Comparison of ENCODE assay signal across 13 mouse cellular contexts in genomic region chr15:10679571-10679970, GRCm38 (mm10). TPM values are rescaled to one million over a fixed set of nuclear protein-coding genes. Genes with fewer than 3 reads are reported as not detected.
A peak's percentile ranks its signal among the peaks of the same experiment; 100 is the strongest.
DNase-seq lines count a peak whose midpoint lies in the region; ATAC-seq and TF ChIP-seq lines count a peak whose summit lies in the region.
"Had no signal": no experiment of that assay in that cellular context is flagged by ENCODE, and none has a peak within 500 bp of the region (broad histone marks: within the 10 kb centered on the region; RNA-seq: fewer than 3 reads in every experiment).

No protein-coding gene starts in this region.

- peak; percentile 56 for DNase-seq in limb, embryonic 14.5 days (ENCODE audit: low spot score)
- no peak for DNase-seq in limb, embryonic 10.5 days (ENCODE audit: low spot score)
- DNase-seq in R1 (ENCODE audit: low read depth, low spot score): peak; percentile 54
- peak; percentile 78 for DNase-seq in gastrocnemius, adult 2 months
- no peak for DNase-seq in left cerebral cortex, postnatal 25 days (ENCODE audit: low spot score in 2 of 2)
- DNase-seq: adrenal gland, postnatal 25 days; cerebellum, adult 8-10 months; right cerebral cortex, postnatal 4 days; thymus, adult 18-20 months had no signal

- H3K27me3 ChIP-seq in limb, embryonic 14.5 days (ENCODE audit: control insufficient read depth, insufficient read depth, low read length): no peaks in the 10 kb centered on the region
- no peaks in the 10 kb centered on the region for H3K27me3 ChIP-seq in limb, embryonic 10.5 days (ENCODE audit: low read depth, poor library complexity, severe bottlenecking)
- no peaks in the 10 kb centered on the region for H3K27me3 ChIP-seq in myocyte (ENCODE audit: control insufficient read depth, insufficient read depth, insufficient read length)
- H3K27me3 ChIP-seq: neural tube, embryonic 12.5 days had no signal

- 61% methylated on average over 4 of the region's 4 CpGs for WGBS in limb, embryonic 14.5 days
- WGBS in limb, embryonic 10.5 days: 84% methylated on average over 4 of the region's 4 CpGs

- no peak overlapping the region for H3K9ac ChIP-seq in limb, embryonic 14.5 days (ENCODE audit: low read depth, low read length, severe bottlenecking)
- H3K9ac ChIP-seq: neural tube, embryonic 12.5 days had no signal

- peaks cover 30% of the 10 kb centered on the region for H3K4me1 ChIP-seq in limb, embryonic 14.5 days (ENCODE audit: control insufficient read depth, insufficient read depth, low read length)
- peaks cover 32% of the 10 kb centered on the region for H3K4me1 ChIP-seq in limb, embryonic 10.5 days
- H3K4me1 ChIP-seq: neural tube, embryonic 12.5 days had no signal

- no peak overlapping the region for H3K4me2 ChIP-seq in limb, embryonic 14.5 days (replicated peaks; ENCODE audit: low read depth, low read length, severe bottlenecking)
- peak overlapping the region; percentile 60 for H3K4me2 ChIP-seq in myocyte (ENCODE audit: low read depth)
- H3K4me2 ChIP-seq: neural tube, embryonic 12.5 days had no signal

- H3K36me3 ChIP-seq in limb, embryonic 14.5 days (ENCODE audit: control insufficient read depth, insufficient read depth, low read length): no peaks in the 10 kb centered on the region
- H3K36me3 ChIP-seq in limb, embryonic 10.5 days: peaks cover 22% of the 10 kb centered on the region; the same call in 1 of the 2 replicates
- peaks cover 9% of the 10 kb centered on the region for H3K36me3 ChIP-seq in myocyte (ENCODE audit: control insufficient read depth, insufficient read depth)
- H3K36me3 ChIP-seq: neural tube, embryonic 12.5 days had no signal

- H3K4me3 ChIP-seq in limb, embryonic 14.5 days (replicated peaks; ENCODE audit: low read length): no peak overlapping the region
- H3K4me3 ChIP-seq in limb, embryonic 10.5 days: no peak overlapping the region
- no peak overlapping the region for H3K4me3 ChIP-seq in gastrocnemius, adult 2 months
- H3K4me3 ChIP-seq in myocyte: no peak overlapping the region
- H3K4me3 ChIP-seq: neural tube, embryonic 12.5 days had no signal

- H3ac ChIP-seq in myocyte (ENCODE audit: control insufficient read depth, insufficient read length): no peak overlapping the region

- TF ChIP-seq CTCF in gastrocnemius, adult 2 months (IDR thresholded peaks at IDR 0.05): no peak

- no peak overlapping the region for H3K27ac ChIP-seq in limb, embryonic 14.5 days (replicated peaks; ENCODE audit: low read depth, low read length)
- no peak overlapping the region for H3K27ac ChIP-seq in limb, embryonic 10.5 days
- H3K27ac ChIP-seq in gastrocnemius, adult 2 months: peak overlapping the region; percentile 24; the same call in 1 of the 2 replicates
- H3K27ac ChIP-seq: neural tube, embryonic 12.5 days had no signal

- H3K9me3 ChIP-seq in limb, embryonic 14.5 days (ENCODE audit: control insufficient read depth, low read length): no peaks in the 10 kb centered on the region
- H3K9me3 ChIP-seq in limb, embryonic 10.5 days (replicated peaks): no peaks in the 10 kb centered on the region
- H3K9me3 ChIP-seq: neural tube, embryonic 12.5 days had no signal

- peaks cover 84% of the 10 kb centered on the region for H3K79me2 ChIP-seq in myocyte (ENCODE audit: control insufficient read depth, insufficient read depth)

- no peak for TF ChIP-seq POLR2A in limb, embryonic 14.5 days (IDR thresholded peaks at IDR 0.05; ENCODE audit: borderline replicate concordance, extremely low read depth, insufficient read depth, insufficient read length)
- no peak for TF ChIP-seq POLR2A in myocyte (IDR thresholded peaks at IDR 0.05; ENCODE audit: insufficient read length, low read depth)

- no peak for ATAC-seq in limb, embryonic 14.5 days (ENCODE audit: low FRiP score, low read depth)
- no peak for ATAC-seq in granulocyte monocyte progenitor cell, adult 5-6 weeks (replicated peaks; ENCODE audit: poor library complexity, severe bottlenecking)

- intact Hi-C loops in gastrocnemius, adult 2 months (cut with DNase I): no loop called here
- intact Hi-C loops in left cerebral cortex, postnatal 25 days (cut with DNase I): no loop called here

TF ChIP-seq in myocyte, 11 proteins besides CTCF, POLR2A, EP300 and RAD21:
- TF ChIP-seq MYOD1 (IDR thresholded peaks at IDR 0.05; ENCODE audit: control insufficient read depth in 1 of 3, insufficient read length in 2 of 3, low read depth in 2 of 3): peak in 1 of 3 experiments; percentile 13
- no peak for TF ChIP-seq TCF3 (IDR thresholded peaks at IDR 0.05; ENCODE audit: insufficient read length, low read depth)

RNA-seq across cellular contexts. Expression of gene Rai14, which starts 34.9 kb away (rescaled TPM):
- polyA plus RNA-seq in limb, embryonic 14.5 days (2012; rRNA removed): 38.6 and 44.6 TPM in 2 replicates
- polyA plus RNA-seq in limb, embryonic 14.5 days (2014; fragmentation: Nextera tagmentation; extraction: Ambion mirVana): 57.2 and 66.4 TPM in 2 replicates
- polyA plus RNA-seq in limb, embryonic 10.5 days (2016; fragmentation: Nextera tagmentation; extraction: Ambion mirVana): 50.5 and 64.8 TPM in 2 replicates
- total RNA-seq in gastrocnemius, adult 2 months (2021): 1 to 10 TPM; 3.6 to 4.0 TPM
- 27.4 TPM for polyA plus RNA-seq in myocyte (2012; fragmentation: generic; extraction: Trizol)
- total RNA-seq in granulocyte monocyte progenitor cell, adult 5-6 weeks (2014; fragmentation: Nextera tagmentation): 6.1 and 6.2 TPM in 2 replicates
- 4.3 and 5.2 TPM in 2 replicates for total RNA-seq in granulocyte monocyte progenitor cell, adult 5-6 weeks (2017)
- total RNA-seq in left cerebral cortex, postnatal 25 days (2021): 1 to 10 TPM; 7.5 to 8.9 TPM
- total RNA-seq: MEL had no signal

Comparison
In these comparisons a context has a peak if more than half of its experiments do, and no peak if none do; other contexts are left out.
1. DNase-seq: peak in limb, embryonic 14.5 days (single experiment), R1 (single experiment) and gastrocnemius, adult 2 months (single experiment); none in limb, embryonic 10.5 days (single experiment) and left cerebral cortex, postnatal 25 days (0 of 2).